Mouse (Mus musculus): Measurements from ENCODE around the gene Med21. TPM values are rescaled to one million over a fixed set of nuclear protein-coding genes. Genes with fewer than 3 reads are reported as not detected.

The Med21 gene
- not detected in 2 replicates for polyA plus RNA-seq (2012; ENCODE audit: insufficient read depth, insufficient read length, low replicate concordance, missing spikeins)

DNA sequence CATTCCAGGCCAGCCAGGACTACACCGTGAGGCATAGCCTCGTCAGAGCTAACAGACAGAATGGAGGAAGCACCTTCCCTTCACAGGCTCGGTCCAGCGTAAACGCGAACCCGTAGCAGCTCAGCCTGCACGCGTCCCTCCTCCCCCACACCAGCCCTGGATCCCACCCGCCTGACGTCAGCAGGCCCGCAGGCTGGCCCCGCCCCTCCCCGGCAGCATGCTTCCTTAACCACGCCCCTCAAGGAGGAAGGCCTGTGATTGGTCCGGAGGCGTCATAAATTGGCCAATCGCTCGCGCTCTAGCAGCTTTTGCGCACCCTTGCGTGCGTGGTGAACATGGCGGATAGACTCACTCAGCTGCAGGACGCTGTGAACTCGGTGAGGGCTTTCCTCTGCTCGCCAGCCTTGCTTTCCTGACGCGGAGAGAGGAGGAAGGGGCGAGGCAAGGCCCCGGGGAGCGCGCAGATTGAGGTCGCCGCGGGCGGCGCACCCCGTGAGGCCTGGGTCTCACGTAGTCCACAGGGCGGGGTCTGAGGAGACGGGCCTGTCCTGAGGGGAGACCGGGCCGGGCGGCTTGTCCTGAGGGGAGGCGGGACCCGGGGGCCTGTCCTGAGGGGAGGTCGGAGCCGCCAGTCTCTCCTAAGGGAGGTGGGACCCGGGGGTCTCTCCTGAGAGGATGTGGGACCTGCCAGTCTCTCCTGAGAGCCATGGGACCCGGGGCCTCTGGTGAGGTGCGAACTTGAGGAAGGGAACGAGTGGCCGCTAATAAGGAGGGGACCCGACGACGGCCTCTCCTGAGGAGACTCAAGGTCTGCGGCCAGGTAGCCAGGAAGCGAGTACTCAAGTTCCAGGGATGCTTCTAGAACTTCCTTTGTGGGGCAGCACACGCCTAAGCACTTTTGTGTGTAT is at the start of gene Med21, which contains the start of gene Tm7sf3:
TSS of gene Med21 (plus strand) at position 272 of the 908 bp plus-strand sequence.
TSS of gene Tm7sf3 (minus strand) at position 549 of the 908 bp plus-strand sequence.
- Histone ChIP-seq H3K4me1 (ENCODE audit: control insufficient read depth, insufficient read depth, low read length) (peaks cover 5% of the 10 kb centered on the region), H3K4me3 (ENCODE audit: insufficient read depth, low read depth, low read length) (peak within 1 kb of the TSS; percentile 91), H3K27ac (ENCODE audit: insufficient read depth, low read depth, low read length) (peak within 1 kb of the TSS; percentile 80)
- TF ChIP-seq CTCF (IDR thresholded peaks at IDR 0.05; ENCODE audit: insufficient read depth, low read depth, low read length), result no peak
- TF ChIP-seq POLR2A (IDR thresholded peaks at IDR 0.05; ENCODE audit: insufficient read depth, low read depth, low read length), result peak; percentile 93
- 1% methylated on average over 60 of the region's 60 CpGs for WGBS

DNA sequence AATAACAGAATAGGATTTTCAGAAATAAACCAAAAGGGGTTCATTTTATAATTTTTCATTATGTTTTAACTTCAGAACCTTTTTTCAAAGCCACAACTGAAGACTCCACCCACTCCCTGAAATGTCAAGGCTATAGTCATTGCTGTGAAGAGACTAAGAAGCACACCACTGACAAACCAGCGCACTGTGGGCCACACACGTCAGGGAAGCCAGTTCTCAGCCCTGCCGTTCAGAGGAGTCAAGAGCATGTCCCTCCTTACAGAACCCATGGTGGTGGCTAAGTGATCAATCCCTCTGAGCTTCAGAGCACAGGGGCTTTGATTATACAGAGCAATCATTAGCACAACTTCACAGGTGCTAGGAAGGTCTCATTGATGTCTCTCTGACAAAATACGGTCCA is 39.7 kb upstream of the Med21 start:
- Histone ChIP-seq H3K27ac (ENCODE audit: insufficient read depth, low read depth, low read length) (no peak overlapping the region), H3K4me3 (ENCODE audit: insufficient read depth, low read depth, low read length) (no peak overlapping the region), H3K4me1 (ENCODE audit: control insufficient read depth, insufficient read depth, low read length) (peaks cover 3% of the 10 kb centered on the region; the same call in 1 of the 2 replicates)
- WGBS, result 68% methylated on average over 4 of the region's 4 CpGs
- TF ChIP-seq CTCF (IDR thresholded peaks at IDR 0.05; ENCODE audit: insufficient read depth, low read depth, low read length) (no peak), POLR2A (IDR thresholded peaks at IDR 0.05; ENCODE audit: insufficient read depth, low read depth, low read length) (no peak)

DNA sequence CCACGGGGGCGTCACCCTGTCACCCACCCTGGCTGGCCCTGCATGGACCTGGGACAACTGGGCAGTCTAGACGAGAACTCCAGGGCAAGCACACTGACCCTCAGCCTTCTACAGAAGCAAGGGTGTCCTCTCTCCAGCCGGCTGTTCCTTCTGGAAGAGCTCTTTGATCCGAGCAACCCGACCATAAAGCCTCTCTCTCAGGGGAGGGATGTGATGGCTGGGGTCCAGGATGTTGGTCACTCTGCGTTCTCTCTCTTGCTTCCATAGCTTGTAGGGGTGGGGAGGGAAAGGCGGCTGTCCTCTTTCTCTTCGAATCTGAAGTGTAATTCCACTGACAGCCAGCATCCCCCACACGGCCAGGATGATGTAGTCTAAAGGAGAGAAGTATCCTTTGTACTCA is 38.7 kb upstream of the Med21 start:
- WGBS, result 73% methylated on average over 10 of the region's 10 CpGs
- H3K4me1 ChIP-seq (ENCODE audit: control insufficient read depth, insufficient read depth, low read length), result peaks cover 3% of the 10 kb centered on the region; the same call in 1 of the 2 replicates
- H3K4me3 ChIP-seq (ENCODE audit: insufficient read depth, low read depth, low read length), result no peak overlapping the region
- TF ChIP-seq CTCF (IDR thresholded peaks at IDR 0.05; ENCODE audit: insufficient read depth, low read depth, low read length) (no peak), POLR2A (IDR thresholded peaks at IDR 0.05; ENCODE audit: insufficient read depth, low read depth, low read length) (no peak)
- no peak overlapping the region for H3K27ac ChIP-seq (ENCODE audit: insufficient read depth, low read depth, low read length)

DNA sequence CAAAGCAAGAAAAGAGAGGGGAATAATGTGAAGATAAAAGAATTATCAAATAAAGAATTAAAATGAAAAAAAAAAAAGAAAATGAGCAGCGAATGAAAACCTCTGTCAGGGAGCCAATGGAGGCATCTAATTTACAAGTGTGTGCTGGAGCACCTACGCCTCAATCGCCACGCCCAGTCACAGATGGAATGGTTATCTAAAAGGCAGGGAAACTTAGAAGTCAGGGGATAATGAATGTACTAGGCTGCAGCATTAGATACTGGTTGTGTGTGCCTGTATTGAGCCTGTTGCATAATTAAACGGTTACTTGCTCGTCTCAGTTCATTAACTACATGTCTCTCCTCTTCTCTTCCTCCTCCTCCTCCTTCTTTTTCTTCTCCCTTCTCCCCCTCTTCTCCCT is 31.0 kb upstream of the Med21 start:
- peaks cover 9% of the 10 kb centered on the region for H3K4me1 ChIP-seq (ENCODE audit: control insufficient read depth, insufficient read depth, low read length)
- H3K4me3 ChIP-seq (ENCODE audit: insufficient read depth, low read depth, low read length), result no peak overlapping the region
- no peak for TF ChIP-seq POLR2A (IDR thresholded peaks at IDR 0.05; ENCODE audit: insufficient read depth, low read depth, low read length)
- no peak for TF ChIP-seq CTCF (IDR thresholded peaks at IDR 0.05; ENCODE audit: insufficient read depth, low read depth, low read length)
- whole genome bisulfite sequencing, result 57% methylated on average over 6 of the region's 6 CpGs
- no peak overlapping the region for H3K27ac ChIP-seq (ENCODE audit: insufficient read depth, low read depth, low read length)

DNA sequence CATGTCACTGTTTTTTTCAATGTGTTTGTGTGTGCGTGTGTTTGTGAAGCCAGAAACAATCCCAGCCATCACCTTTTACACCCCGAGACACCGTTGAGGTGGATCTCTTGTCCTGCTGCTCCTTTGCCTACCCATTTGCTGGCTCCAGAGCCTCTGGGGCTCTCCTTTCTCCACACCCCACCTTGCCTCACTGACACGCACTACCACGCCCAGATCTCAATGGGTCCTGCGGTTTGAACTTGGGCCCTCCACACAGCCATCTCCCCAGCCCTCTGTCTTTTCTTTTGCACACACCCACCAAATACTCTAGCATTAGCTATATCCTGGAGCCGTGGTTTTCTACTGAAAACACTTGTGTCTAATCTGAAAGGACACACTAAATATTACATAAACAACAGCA is 30.4 kb upstream of the Med21 start:
- no peak overlapping the region for H3K27ac ChIP-seq (ENCODE audit: insufficient read depth, low read depth, low read length)
- H3K4me1 ChIP-seq (ENCODE audit: control insufficient read depth, insufficient read depth, low read length), result peaks cover 9% of the 10 kb centered on the region
- no peak for TF ChIP-seq CTCF (IDR thresholded peaks at IDR 0.05; ENCODE audit: insufficient read depth, low read depth, low read length)
- no peak for TF ChIP-seq POLR2A (IDR thresholded peaks at IDR 0.05; ENCODE audit: insufficient read depth, low read depth, low read length)
- WGBS, result 91% methylated on average over 7 of the region's 7 CpGs
- H3K4me3 ChIP-seq (ENCODE audit: insufficient read depth, low read depth, low read length), result no peak overlapping the region

DNA sequence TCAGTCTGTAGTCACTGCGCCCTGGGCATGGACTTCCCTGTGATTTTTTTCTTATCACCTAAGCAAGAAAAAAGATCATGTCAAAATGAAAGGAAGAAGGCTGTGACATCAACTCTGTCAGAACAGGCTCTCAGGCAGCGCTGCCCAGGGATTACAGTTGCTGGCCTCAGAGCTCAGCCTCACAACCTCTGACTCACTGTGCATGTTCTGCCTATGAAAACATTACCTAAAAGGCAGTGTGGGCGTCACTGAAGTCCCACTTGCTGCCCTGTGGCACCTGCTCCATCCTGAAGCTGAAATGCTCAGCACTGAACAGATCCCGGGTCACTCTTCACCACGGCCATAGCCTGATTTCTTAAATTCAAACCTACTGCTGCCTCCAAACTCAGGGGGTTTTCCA is 29.6 kb upstream of the Med21 start:
- Histone ChIP-seq H3K27ac (ENCODE audit: insufficient read depth, low read depth, low read length) (no peak overlapping the region), H3K4me3 (ENCODE audit: insufficient read depth, low read depth, low read length) (no peak overlapping the region), H3K4me1 (ENCODE audit: control insufficient read depth, insufficient read depth, low read length) (peaks cover 9% of the 10 kb centered on the region)
- TF ChIP-seq CTCF (IDR thresholded peaks at IDR 0.05; ENCODE audit: insufficient read depth, low read depth, low read length) (no peak), POLR2A (IDR thresholded peaks at IDR 0.05; ENCODE audit: insufficient read depth, low read depth, low read length) (no peak)
- WGBS, result 70% methylated on average over 5 of the region's 5 CpGs

DNA sequence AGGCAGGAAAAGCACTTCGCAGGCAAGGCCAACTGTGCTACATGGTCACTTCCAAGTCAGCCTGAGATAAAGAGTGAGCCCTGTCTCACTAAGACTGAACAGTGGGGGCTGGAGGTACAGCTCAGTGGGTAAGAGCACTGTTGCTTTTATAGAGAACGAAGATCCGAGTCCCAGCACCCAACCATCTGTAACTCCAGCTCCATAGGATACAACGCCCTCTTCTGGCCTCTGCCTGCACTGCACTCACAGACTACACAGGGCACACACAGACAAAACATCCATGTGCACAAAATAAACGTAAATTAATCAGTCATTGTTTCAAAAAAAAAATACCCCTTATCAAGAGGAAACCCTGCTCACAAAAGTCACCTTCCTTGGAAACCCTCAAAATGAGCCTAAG is 28.4 kb upstream of the Med21 start:
- H3K4me1 ChIP-seq (ENCODE audit: control insufficient read depth, insufficient read depth, low read length), result peaks cover 9% of the 10 kb centered on the region
- WGBS, result 93% methylated on average over 5 of the region's 5 CpGs
- H3K27ac ChIP-seq (ENCODE audit: insufficient read depth, low read depth, low read length), result no peak overlapping the region
- no peak for TF ChIP-seq CTCF (IDR thresholded peaks at IDR 0.05; ENCODE audit: insufficient read depth, low read depth, low read length)
- no peak for TF ChIP-seq POLR2A (IDR thresholded peaks at IDR 0.05; ENCODE audit: insufficient read depth, low read depth, low read length)
- no peak overlapping the region for H3K4me3 ChIP-seq (ENCODE audit: insufficient read depth, low read depth, low read length)

DNA sequence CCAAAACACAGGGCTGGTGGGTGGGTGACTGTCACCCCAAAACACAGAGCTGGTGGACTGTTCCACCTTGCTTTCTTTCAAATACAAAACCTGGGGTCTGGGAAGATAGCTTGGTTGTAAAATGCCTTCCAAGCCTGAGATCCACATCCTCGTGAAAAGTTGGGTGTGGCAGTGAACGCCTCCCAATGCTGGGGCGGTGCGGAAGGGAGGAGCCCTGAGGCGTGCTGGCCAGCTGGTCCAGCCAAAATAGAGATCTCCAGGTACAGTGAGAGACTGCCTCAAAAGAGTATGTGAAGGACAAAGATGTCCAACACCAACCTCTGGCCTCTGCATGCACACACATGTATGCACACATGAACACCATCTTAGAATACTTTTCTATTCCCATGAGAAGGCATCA is 27.8 kb upstream of the Med21 start:
- TF ChIP-seq POLR2A (IDR thresholded peaks at IDR 0.05; ENCODE audit: insufficient read depth, low read depth, low read length), result no peak
- no peak for TF ChIP-seq CTCF (IDR thresholded peaks at IDR 0.05; ENCODE audit: insufficient read depth, low read depth, low read length)
- Histone ChIP-seq H3K4me1 (ENCODE audit: control insufficient read depth, insufficient read depth, low read length) (peaks cover 9% of the 10 kb centered on the region), H3K4me3 (ENCODE audit: insufficient read depth, low read depth, low read length) (no peak overlapping the region), H3K27ac (ENCODE audit: insufficient read depth, low read depth, low read length) (no peak overlapping the region)
- WGBS, result 95% methylated on average over 5 of the region's 5 CpGs

DNA sequence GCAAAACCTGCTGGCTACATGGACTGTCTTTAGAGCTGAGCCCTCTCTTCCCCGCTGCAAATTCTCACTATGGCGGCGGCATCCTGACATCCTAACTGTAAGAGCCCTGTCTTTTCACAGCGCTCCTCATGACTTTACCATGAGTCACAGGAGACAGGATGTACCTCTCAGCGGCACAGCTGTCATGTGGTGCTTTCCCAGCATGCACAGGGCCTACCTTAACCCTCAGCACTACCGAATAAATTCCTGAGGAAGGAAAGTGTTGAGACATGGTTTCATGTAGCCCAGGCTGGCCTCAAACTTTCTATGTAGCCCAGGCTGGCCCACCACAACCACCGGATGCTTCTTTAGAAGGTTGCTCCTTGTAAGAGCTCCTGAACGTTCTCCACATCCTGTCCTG is 26.5 kb upstream of the Med21 start:
- peaks cover 9% of the 10 kb centered on the region for H3K4me1 ChIP-seq (ENCODE audit: control insufficient read depth, insufficient read depth, low read length)
- 94% methylated on average over 8 of the region's 8 CpGs for WGBS
- no peak overlapping the region for H3K4me3 ChIP-seq (ENCODE audit: insufficient read depth, low read depth, low read length)
- no peak overlapping the region for H3K27ac ChIP-seq (ENCODE audit: insufficient read depth, low read depth, low read length)
- TF ChIP-seq POLR2A (IDR thresholded peaks at IDR 0.05; ENCODE audit: insufficient read depth, low read depth, low read length), result no peak
- TF ChIP-seq CTCF (IDR thresholded peaks at IDR 0.05; ENCODE audit: insufficient read depth, low read depth, low read length), result no peak
